In the genomic region with DNA sequence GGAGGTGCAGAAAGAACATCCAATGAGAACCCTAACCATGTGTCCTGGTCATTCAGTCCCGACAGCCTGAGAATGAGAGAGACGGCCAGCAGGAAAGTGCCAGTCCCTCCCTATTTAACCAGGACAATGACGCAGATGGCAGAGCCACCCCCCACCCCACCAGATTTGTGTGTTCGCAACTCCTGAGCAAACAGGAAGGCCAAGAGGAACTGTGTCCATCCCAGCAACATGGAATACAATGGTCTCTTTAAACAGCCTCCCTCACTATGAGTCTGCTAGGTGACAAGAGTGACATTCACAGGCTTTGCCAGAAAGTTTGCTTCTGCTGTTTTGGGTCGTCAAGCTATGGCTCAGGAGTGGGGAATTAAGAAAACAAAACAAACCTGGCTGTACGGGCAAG, we compare ENCODE assay signal across 10 mouse cellular contexts.
DNase-seq lines count a peak whose midpoint lies in the region; ATAC-seq and TF ChIP-seq lines count a peak whose summit lies in the region.
"Had no signal": no experiment of that assay in that cellular context is flagged by ENCODE, and none has a peak within 500 bp of the region (broad histone marks: within the 10 kb centered on the region; RNA-seq: fewer than 3 reads in every experiment).

No protein-coding gene starts in this region.

- H3K9ac ChIP-seq in heart, adult 2 months (ENCODE audit: low read depth, low read length) = no peak overlapping the region
- no peak overlapping the region for H3K9ac ChIP-seq in hindbrain, embryonic 12.5 days

- no peaks in the 10 kb centered on the region for H3K27me3 ChIP-seq in heart, adult 2 months (ENCODE audit: control insufficient read depth, insufficient read depth, low read length)
- H3K27me3 ChIP-seq in hindbrain, embryonic 12.5 days = no peaks in the 10 kb centered on the region
- H3K27me3 ChIP-seq: Patski had no signal

- peak in 1 of 2 experiments; percentile 37 for DNase-seq in heart, adult 2 months
- DNase-seq in heart, adult 8-10 months (ENCODE audit: low spot score) = no peak
- DNase-seq in kidney, postnatal 36 days = peak; percentile 46 to 67
- DNase-seq in adrenal gland, adult (ENCODE audit: inconsistent age in 2 of 2, low spot score in 1 of 2) = no peak
- DNase-seq in gastrocnemius, adult 8-10 months (ENCODE audit: low spot score in 2 of 2) = no peak
- no peak for DNase-seq in right cerebral cortex, adult 18-20 months
- DNase-seq: right cerebral cortex, postnatal 14 days had no signal

- 0 out of 2 replicates have a peak, but pooled peaks have one; percentile 22 for ATAC-seq in hindbrain, embryonic 12.5 days (ENCODE audit: low FRiP score)
- ATAC-seq: Patski had no signal

- no peak overlapping the region for H3K4me2 ChIP-seq in hindbrain, embryonic 12.5 days (replicated peaks)

- H3K79me2 ChIP-seq in heart, adult 2 months (replicated peaks; ENCODE audit: control insufficient read depth, insufficient read depth, low read length) = peaks cover 3% of the 10 kb centered on the region; the same call in 1 of the 2 replicates

- WGBS in heart, adult 2 months = 24% methylated on average over 6 of the region's 6 CpGs
- 43% methylated on average over 6 of the region's 6 CpGs for WGBS in hindbrain, embryonic 12.5 days

- H3K36me3 ChIP-seq in heart, adult 2 months (ENCODE audit: control insufficient read depth, insufficient read depth, low read length) = peaks cover 58% of the 10 kb centered on the region
- no peaks in the 10 kb centered on the region for H3K36me3 ChIP-seq in hindbrain, embryonic 12.5 days

- H3K27ac ChIP-seq in heart, adult 2 months = peak overlapping the region; percentile 88
- peak overlapping the region; percentile 92 for H3K27ac ChIP-seq in brown adipose tissue, adult 24 weeks (replicated peaks; ENCODE audit: low read depth, low read length)
- H3K27ac ChIP-seq in hindbrain, embryonic 12.5 days = 0 out of 2 replicates have a peak overlapping the region, but pooled peaks have one; percentile 3

- H3K4me3 ChIP-seq in heart, adult 2 months = no peak overlapping the region
- no peak overlapping the region for H3K4me3 ChIP-seq in brown adipose tissue, adult 24 weeks (ENCODE audit: insufficient read depth, low read depth, low read length)
- no peak overlapping the region for H3K4me3 ChIP-seq in hindbrain, embryonic 12.5 days

- TF ChIP-seq CTCF in heart, adult 2 months (IDR thresholded peaks at IDR 0.05) = no peak

- no peaks in the 10 kb centered on the region for H3K9me3 ChIP-seq in hindbrain, embryonic 12.5 days (replicated peaks)

- TF ChIP-seq EP300 in heart, adult 2 months (IDR thresholded peaks at IDR 0.05; ENCODE audit: insufficient read depth, low read depth, low read length) = no peak

- H3K4me1 ChIP-seq in heart, adult 2 months (ENCODE audit: control insufficient read depth, insufficient read depth, low read length) = peaks cover 38% of the 10 kb centered on the region
- peaks cover 46% of the 10 kb centered on the region for H3K4me1 ChIP-seq in brown adipose tissue, adult 24 weeks (ENCODE audit: control insufficient read depth, insufficient read depth, insufficient read length, low read length)
- H3K4me1 ChIP-seq in hindbrain, embryonic 12.5 days = 0 out of 2 replicates have a peak, but pooled peaks cover 13% of the 10 kb centered on the region

- intact Hi-C loops in heart, adult 2 months (cut with DNase I) = no loop called here

- no peak for TF ChIP-seq POLR2A in heart, adult 2 months (IDR thresholded peaks at IDR 0.05; ENCODE audit: insufficient read depth, low read depth, low read length)

Comparison
In these comparisons a context has a peak if more than half of its experiments do, and no peak if none do; other contexts are left out.
1. DNase-seq: peak in kidney, postnatal 36 days (2 of 2); none in heart, adult 8-10 months (single experiment), adrenal gland, adult (0 of 2), gastrocnemius, adult 8-10 months (0 of 2) and right cerebral cortex, adult 18-20 months (single experiment).
2. H3K27ac ChIP-seq: peak in every context shown above with its lines; median percentile 92 in brown adipose tissue, adult 24 weeks; 88 in heart, adult 2 months; 3 in hindbrain, embryonic 12.5 days.